Mouse (Mus musculus) bone marrow, adult 2 months (tissue): ENCODE results near the gene Efna5.

Source experiments
- CTCF ChIP-seq: fragments of 200-500 bp; IDR thresholded peaks from 2 replicates; pipeline ENCODE4 v1.5.1; 2011; ENCODE audit warnings: low read length, control low read depth; ENCODE audit not compliant: control insufficient read depth, insufficient read depth
- POLR2A ChIP-seq: fragments of 200-500 bp; IDR thresholded peaks from 2 replicates; pipeline ENCODE4 v1.6.1; 2011; ENCODE audit warnings: low read depth, mild to moderate bottlenecking, control low read depth, low read length, borderline replicate concordance; ENCODE audit not compliant: control insufficient read depth

GRCm38 (mm10) chr17:62676409-62676808, 204.7 kb downstream of the Efna5 start:
- TF ChIP-seq CTCF (no peak), POLR2A (no peak)
